Mouse (Mus musculus): ENCODE measurements around the gene Capn13. TPM values are rescaled to one million over a fixed set of nuclear protein-coding genes. Genes with fewer than 3 reads are reported as not detected.

The Capn13 gene
- 1.7 and 2.0 TPM in 2 replicates for polyA plus RNA-seq (2015; fragmentation: Nextera tagmentation; extraction: Ambion mirVana)

GRCm38 (mm10) chr17:73400862-73401261 lies at the start of gene Capn13:
Gene Capn13, minus strand, starts transcription at chr17:73400866.
- no peaks in the 10 kb centered on the region for H3K9me3 ChIP-seq (ENCODE audit: control insufficient read depth)
- no peak for TF ChIP-seq CTCF (IDR thresholded peaks at IDR 0.05; ENCODE audit: low read depth)
- H3K36me3 ChIP-seq (ENCODE audit: control insufficient read depth, insufficient read depth), result no peaks in the 10 kb centered on the region
- H3K27ac ChIP-seq (ENCODE audit: low read depth, low read length), result no peak within 1 kb of the TSS
- no peak within 1 kb of the TSS for H3K4me2 ChIP-seq (replicated peaks; ENCODE audit: low read depth)
- H3K4me3 ChIP-seq (ENCODE audit: low read depth, low read length), result no peak within 1 kb of the TSS
- no peaks in the 10 kb centered on the region for H3K27me3 ChIP-seq (replicated peaks; ENCODE audit: control insufficient read depth, insufficient read depth, low read length)
- H3K9ac ChIP-seq (ENCODE audit: low read depth, low read length), result no peak within 1 kb of the TSS
- no peaks in the 10 kb centered on the region; the same call in 1 of the 2 replicates for H3K4me1 ChIP-seq (replicated peaks; ENCODE audit: control insufficient read depth, insufficient read depth, low read length)
- no peak for ATAC-seq
- 82% methylated on average over 2 of the region's 2 CpGs for WGBS

DNA sequence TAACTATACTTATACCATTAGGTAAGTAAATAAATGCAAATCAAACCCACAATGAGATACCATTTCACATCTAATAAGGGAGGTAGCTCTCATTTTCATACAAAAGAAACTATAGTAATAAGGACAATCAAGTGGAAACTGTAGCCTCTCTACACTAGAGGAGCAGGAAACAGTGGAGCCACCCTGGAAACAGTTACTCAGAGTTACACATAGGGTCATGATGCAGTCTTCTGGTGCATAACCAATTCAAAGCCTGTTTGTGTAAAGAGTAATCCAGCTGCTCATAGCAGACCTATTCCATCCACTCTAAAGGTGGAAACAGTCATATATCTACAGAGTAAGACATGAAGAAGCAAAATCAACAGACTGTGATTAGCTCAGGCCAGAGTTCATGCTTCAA lies 48.4 kb upstream of the Capn13 start:
- H3K27ac ChIP-seq (ENCODE audit: low read depth, low read length), result no peak overlapping the region
- no peak overlapping the region for H3K4me2 ChIP-seq (replicated peaks; ENCODE audit: low read depth)
- H3K27me3 ChIP-seq (replicated peaks; ENCODE audit: control insufficient read depth, insufficient read depth, low read length), result no peaks in the 10 kb centered on the region
- H3K36me3 ChIP-seq (ENCODE audit: control insufficient read depth, insufficient read depth), result no peaks in the 10 kb centered on the region
- H3K4me1 ChIP-seq (replicated peaks; ENCODE audit: control insufficient read depth, insufficient read depth, low read length), result no peaks in the 10 kb centered on the region
- ATAC-seq, result no peak
- H3K9me3 ChIP-seq (ENCODE audit: control insufficient read depth), result no peaks in the 10 kb centered on the region
- no peak overlapping the region for H3K9ac ChIP-seq (ENCODE audit: low read depth, low read length)
- no peak for TF ChIP-seq CTCF (IDR thresholded peaks at IDR 0.05; ENCODE audit: low read depth)
- H3K4me3 ChIP-seq (ENCODE audit: low read depth, low read length), result no peak overlapping the region

DNA sequence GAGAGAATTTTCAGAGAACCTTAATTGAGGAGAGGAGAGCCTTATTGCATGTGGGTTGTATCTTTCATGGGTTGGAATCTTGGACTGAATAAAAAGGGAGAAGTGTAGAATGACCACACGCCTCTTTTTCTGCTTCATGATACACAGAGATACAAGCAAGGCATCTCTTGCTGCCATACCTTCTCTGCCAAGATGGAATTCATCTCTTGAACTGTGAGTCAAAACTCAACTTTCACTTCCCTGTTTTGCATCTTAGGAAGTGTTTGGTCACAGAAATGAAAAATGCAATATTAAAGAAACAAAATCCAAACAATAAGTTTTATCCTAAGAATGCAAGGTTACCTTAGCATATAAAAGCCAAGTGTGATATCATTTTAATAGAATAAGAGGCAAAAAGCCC lies 40.1 kb upstream of the Capn13 start:
- no peak for ATAC-seq
- Histone ChIP-seq H3K27me3 (replicated peaks; ENCODE audit: control insufficient read depth, insufficient read depth, low read length) (no peaks in the 10 kb centered on the region), H3K4me2 (replicated peaks; ENCODE audit: low read depth) (no peak overlapping the region), H3K9ac (ENCODE audit: low read depth, low read length) (no peak overlapping the region), H3K4me1 (replicated peaks; ENCODE audit: control insufficient read depth, insufficient read depth, low read length) (no peaks in the 10 kb centered on the region), H3K36me3 (ENCODE audit: control insufficient read depth, insufficient read depth) (no peaks in the 10 kb centered on the region), H3K27ac (ENCODE audit: low read depth, low read length) (no peak overlapping the region), H3K4me3 (ENCODE audit: low read depth, low read length) (no peak overlapping the region), H3K9me3 (ENCODE audit: control insufficient read depth) (no peaks in the 10 kb centered on the region)
- TF ChIP-seq CTCF (IDR thresholded peaks at IDR 0.05; ENCODE audit: low read depth), result no peak
- 88% methylated on average over 1 of the region's 1 CpGs for WGBS

- 17% methylated on average over 2 of the region's 2 CpGs for WGBS
- peak; percentile 61 for ATAC-seq
Observed at GRCm38 (mm10) chr17:73432564-73433006, 31.9 kb upstream of the Capn13 start.

DNA sequence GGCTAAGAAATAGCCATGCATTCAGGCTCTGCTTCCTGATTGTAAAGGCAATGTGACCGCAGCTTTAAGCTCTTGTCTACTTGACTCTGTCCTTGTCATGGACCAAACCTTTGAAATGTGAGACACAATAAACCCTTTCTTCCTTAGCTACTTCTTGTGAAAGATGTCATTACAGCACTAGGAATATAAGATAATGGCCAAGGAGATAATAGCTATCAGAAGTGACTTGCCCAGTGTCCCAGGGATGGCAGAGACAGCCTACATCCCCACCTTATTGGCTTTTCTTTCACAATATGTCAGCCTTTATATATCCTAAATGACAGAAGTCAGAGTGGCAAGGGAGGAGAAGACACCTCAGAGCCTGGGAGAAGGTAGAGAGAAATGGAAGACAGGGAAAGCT lies 31.4 kb upstream of the Capn13 start:
- Histone ChIP-seq H3K9me3 (ENCODE audit: control insufficient read depth) (no peaks in the 10 kb centered on the region), H3K4me3 (ENCODE audit: low read depth, low read length) (no peak overlapping the region), H3K36me3 (ENCODE audit: control insufficient read depth, insufficient read depth) (no peaks in the 10 kb centered on the region), H3K4me1 (replicated peaks; ENCODE audit: control insufficient read depth, insufficient read depth, low read length) (0 out of 2 replicates have a peak, but pooled peaks cover 5% of the 10 kb centered on the region), H3K9ac (ENCODE audit: low read depth, low read length) (no peak overlapping the region), H3K4me2 (replicated peaks; ENCODE audit: low read depth) (0 out of 2 replicates have a peak overlapping the region, but pooled peaks have one; percentile 1), H3K27ac (ENCODE audit: low read depth, low read length) (no peak overlapping the region), H3K27me3 (replicated peaks; ENCODE audit: control insufficient read depth, insufficient read depth, low read length) (no peaks in the 10 kb centered on the region)
- 50% methylated on average over 1 of the region's 1 CpGs for WGBS
- TF ChIP-seq CTCF (IDR thresholded peaks at IDR 0.05; ENCODE audit: low read depth), result no peak
- peak; percentile 56; the same call in 1 of the 2 replicates for ATAC-seq

More at GRCm38 (mm10) chr17:73432564-73433006, 31.9 kb upstream of the Capn13 start:
- H3K36me3 ChIP-seq (ENCODE audit: control insufficient read depth, insufficient read depth), result no peaks in the 10 kb centered on the region
- H3K9ac ChIP-seq (ENCODE audit: low read depth, low read length), result no peak overlapping the region
- H3K9me3 ChIP-seq (ENCODE audit: control insufficient read depth), result no peaks in the 10 kb centered on the region
- TF ChIP-seq CTCF (IDR thresholded peaks at IDR 0.05; ENCODE audit: low read depth), result no peak
- H3K27ac ChIP-seq (ENCODE audit: low read depth, low read length), result no peak overlapping the region
- no peak overlapping the region for H3K4me3 ChIP-seq (ENCODE audit: low read depth, low read length)
- H3K27me3 ChIP-seq (replicated peaks; ENCODE audit: control insufficient read depth, insufficient read depth, low read length), result no peaks in the 10 kb centered on the region
- H3K4me2 ChIP-seq (replicated peaks; ENCODE audit: low read depth), result 0 out of 2 replicates have a peak overlapping the region, but pooled peaks have one; percentile 1
- H3K4me1 ChIP-seq (replicated peaks; ENCODE audit: control insufficient read depth, insufficient read depth, low read length), result 0 out of 2 replicates have a peak, but pooled peaks cover 5% of the 10 kb centered on the region

DNA sequence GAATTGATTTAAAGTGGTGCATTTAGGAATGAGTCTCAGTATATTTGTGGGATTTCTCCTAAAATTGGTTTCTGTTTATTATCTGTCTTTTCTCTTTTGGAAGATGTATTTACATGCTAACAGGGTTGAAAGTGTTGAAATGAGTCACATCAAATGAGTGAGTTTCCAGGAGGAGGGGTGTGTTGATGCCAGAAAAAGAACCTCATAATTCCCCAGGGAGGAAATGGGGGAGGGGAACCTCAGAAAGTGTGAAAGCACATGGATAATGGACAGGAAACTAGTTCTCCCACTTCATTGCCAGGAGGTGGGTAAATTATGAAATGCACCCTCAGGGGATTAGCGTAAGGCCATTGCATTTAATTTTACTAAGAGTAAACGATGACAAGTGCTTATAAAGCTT lies 16.7 kb upstream of the Capn13 start:
- no peaks in the 10 kb centered on the region for H3K36me3 ChIP-seq (ENCODE audit: control insufficient read depth, insufficient read depth)
- H3K9me3 ChIP-seq (ENCODE audit: control insufficient read depth), result no peaks in the 10 kb centered on the region
- 57% methylated on average over 2 of the region's 2 CpGs for whole genome bisulfite sequencing
- ATAC-seq, result no peak
- H3K4me3 ChIP-seq (ENCODE audit: low read depth, low read length), result no peak overlapping the region
- no peaks in the 10 kb centered on the region for H3K4me1 ChIP-seq (replicated peaks; ENCODE audit: control insufficient read depth, insufficient read depth, low read length)
- H3K9ac ChIP-seq (ENCODE audit: low read depth, low read length), result no peak overlapping the region
- no peaks in the 10 kb centered on the region for H3K27me3 ChIP-seq (replicated peaks; ENCODE audit: control insufficient read depth, insufficient read depth, low read length)
- TF ChIP-seq CTCF (IDR thresholded peaks at IDR 0.05; ENCODE audit: low read depth), result no peak
- H3K4me2 ChIP-seq (replicated peaks; ENCODE audit: low read depth), result no peak overlapping the region
- H3K27ac ChIP-seq (ENCODE audit: low read depth, low read length), result no peak overlapping the region
